Mouse (Mus musculus) CH12.LX (cell line): ENCODE results near the gene Tex37. TPM values are rescaled to one million over a fixed set of nuclear protein-coding genes. Genes with fewer than 3 reads are reported as not detected.

ENCODE experiments used
- DNase-seq: peaks from one replicate; pipeline ENCODE4 v3.0.0-alpha.2; 2013; ENCODE audit errors: extremely low read depth
- H3K27ac ChIP-seq: 2 replicates; pipeline ENCODE4 v1.5.1; 2012; ENCODE audit warnings: low read depth, mild to moderate bottlenecking, control low read depth, moderate library complexity; ENCODE audit not compliant: insufficient read depth
- H3K27me3 ChIP-seq: replicated peaks from 2 replicates; pipeline ENCODE3; 2012; ENCODE audit warnings: inconsistent platforms
- H3K36me3 ChIP-seq, 2 experiments: replicated peaks in 1 of 2; 2 replicates each; pipeline versions ENCODE3 to v1.6.1; 2012; ENCODE audit warnings: inconsistent platforms in 1 of 2, low read length in 1 of 2, mild to moderate bottlenecking in 1 of 2, mixed read lengths in 1 of 2, moderate library complexity in 1 of 2; ENCODE audit not compliant: control insufficient read depth in 1 of 2, insufficient read depth in 1 of 2
- H3K4me1 ChIP-seq, 2 experiments: 2 replicates each; pipeline ENCODE4 v1.6.1; 2012; ENCODE audit warnings: inconsistent platforms in 1 of 2, moderate library complexity in 1 of 2; ENCODE audit not compliant: insufficient read depth in 2 of 2, control insufficient read depth in 1 of 2
- H3K4me2 ChIP-seq: 2 replicates; pipeline ENCODE4 v1.6.1; 2012; ENCODE audit warnings: low read depth, mild to moderate bottlenecking, control low read depth; ENCODE audit not compliant: poor library complexity, insufficient read depth, severe bottlenecking
- H3K4me3 ChIP-seq, 3 experiments: fragments of 150-350 bp in 1 of 3; sonication (generic) in 1 of 3; replicated peaks in 1 of 3; 2 replicates each; pipeline versions ENCODE3 to v1.5.1; 2011 to 2012; ENCODE audit warnings: low read depth in 2 of 3, low read length in 2 of 3, mild to moderate bottlenecking in 2 of 3, moderate library complexity in 2 of 3, control low read depth in 1 of 3, improper control_type of control experiment in 1 of 3, inconsistent platforms in 1 of 3, mixed read lengths in 1 of 3; ENCODE audit not compliant: poor library complexity in 1 of 3
- H3K79me2 ChIP-seq: replicated peaks from 2 replicates; pipeline ENCODE4 v1.6.1; 2012; ENCODE audit warnings: mild to moderate bottlenecking, moderate library complexity; ENCODE audit not compliant: control insufficient read depth, poor library complexity, insufficient read depth, severe bottlenecking; ENCODE audit errors: extremely low read depth
- H3K9ac ChIP-seq: 2 replicates; pipeline ENCODE4 v1.6.1; 2012; ENCODE audit warnings: low read depth, mild to moderate bottlenecking, control low read depth, moderate library complexity; ENCODE audit not compliant: insufficient read depth
- H3K9me3 ChIP-seq: replicated peaks from 2 replicates; pipeline ENCODE3; 2012; ENCODE audit warnings: low read length, inconsistent platforms, mixed read lengths
- CHD1 ChIP-seq: IDR thresholded peaks from 2 replicates; pipeline ENCODE4 v1.6.1; 2012; ENCODE audit warnings: low read depth, low read length, improper control_type of control experiment, inconsistent platforms
- CHD2 ChIP-seq: IDR thresholded peaks from 2 replicates; pipeline ENCODE4 v1.6.1; 2011; ENCODE audit warnings: low read length, improper control_type of control experiment
- CTCF ChIP-seq, 2 experiments: IDR thresholded peaks in 1 of 2; conservative IDR thresholded peaks in 1 of 2; 2 replicates each; pipeline ENCODE4 v1.5.1; 2011 to 2012; ENCODE audit warnings: low read depth in 2 of 2, low read length in 2 of 2, improper control_type of control experiment in 1 of 2, inconsistent platforms in 1 of 2, mild to moderate bottlenecking in 1 of 2, moderate library complexity in 1 of 2
- E2F4 ChIP-seq: IDR thresholded peaks from 2 replicates; pipeline ENCODE4 v1.6.1; 2011; ENCODE audit warnings: low read depth, low read length, improper control_type of control experiment; ENCODE audit not compliant: insufficient replicate concordance
- ELF1 ChIP-seq: IDR thresholded peaks from 2 replicates; pipeline ENCODE4 v1.6.1; 2014; ENCODE audit warnings: low read depth, mild to moderate bottlenecking, inconsistent platforms, low read length, improper control_type of control experiment
- EP300 ChIP-seq: IDR thresholded peaks from 2 replicates; pipeline ENCODE4 v1.6.1; 2011; ENCODE audit warnings: low read length, improper control_type of control experiment
- ETS1 ChIP-seq: conservative IDR thresholded peaks from 2 replicates; pipeline ENCODE4 v1.6.1; 2012; ENCODE audit warnings: low read depth, mild to moderate bottlenecking, inconsistent platforms, low read length, improper control_type of control experiment, moderate library complexity
- GABPA ChIP-seq: IDR thresholded peaks from 2 replicates; pipeline ENCODE4 v1.6.1; 2012; ENCODE audit warnings: low read depth, low read length, improper control_type of control experiment, inconsistent platforms; ENCODE audit not compliant: insufficient replicate concordance
- JUN ChIP-seq: IDR thresholded peaks from 2 replicates; pipeline ENCODE4 v1.6.1; 2011; ENCODE audit warnings: low read depth, mild to moderate bottlenecking, low read length, improper control_type of control experiment, moderate library complexity; ENCODE audit not compliant: insufficient read depth
- JUND ChIP-seq: conservative IDR thresholded peaks from 2 replicates; pipeline ENCODE4 v1.6.1; 2011; ENCODE audit warnings: low read depth, low read length, improper control_type of control experiment
- KAT2A ChIP-seq: IDR thresholded peaks from 2 replicates; pipeline ENCODE4 v1.6.1; 2012; ENCODE audit warnings: low read length, improper control_type of control experiment, inconsistent platforms; ENCODE audit not compliant: insufficient replicate concordance
- MAFK ChIP-seq: IDR thresholded peaks from 2 replicates; pipeline ENCODE4 v1.6.1; 2011; ENCODE audit warnings: low read length, improper control_type of control experiment; ENCODE audit not compliant: insufficient replicate concordance
- MAX ChIP-seq: IDR thresholded peaks from 2 replicates; pipeline ENCODE4 v1.6.1; 2011; ENCODE audit warnings: low read length, improper control_type of control experiment
- MYC ChIP-seq: IDR thresholded peaks from 2 replicates; pipeline ENCODE4 v1.6.1; 2011; ENCODE audit warnings: low read depth, mild to moderate bottlenecking, improper control_type of control experiment, low read length
- NELFE ChIP-seq: IDR thresholded peaks from 2 replicates; pipeline ENCODE4 v1.6.1; 2011; ENCODE audit warnings: low read depth, low read length, improper control_type of control experiment
- POLR2A ChIP-seq: IDR thresholded peaks from 2 replicates; pipeline ENCODE4 v1.6.1; 2011; ENCODE audit warnings: low read depth, mild to moderate bottlenecking, improper control_type of control experiment, low read length
- POLR2AphosphoS2 ChIP-seq: IDR thresholded peaks from 2 replicates; pipeline ENCODE4 v1.6.1; 2011; ENCODE audit warnings: low read depth, low read length, improper control_type of control experiment
- TCF12 ChIP-seq: IDR thresholded peaks from 2 replicates; pipeline ENCODE4 v1.6.1; 2014; ENCODE audit warnings: low read depth, mild to moderate bottlenecking, inconsistent platforms, low read length, improper control_type of control experiment
- USF2 ChIP-seq: conservative IDR thresholded peaks from 2 replicates; pipeline ENCODE4 v1.6.1; 2011; ENCODE audit warnings: low read depth, low read length, improper control_type of control experiment
- ZC3H11A ChIP-seq: IDR thresholded peaks from 2 replicates; pipeline ENCODE4 v1.6.1; 2012; ENCODE audit warnings: low read depth, mild to moderate bottlenecking, inconsistent platforms, low read length, improper control_type of control experiment
- ZNF384 ChIP-seq: IDR thresholded peaks from 2 replicates; pipeline ENCODE4 v1.6.1; 2012; ENCODE audit warnings: low read depth, low read length, improper control_type of control experiment, inconsistent platforms
- dilution Hi-C: fragments of 300-500 bp; cut with MboI; formaldehyde crosslinking; loops from 2 replicates; pipeline ENCODE4 v1.14.3; 2020; ENCODE audit warnings: low sequenced_read_pairs; ENCODE audit not compliant: extremely low pct_unique_long_range_greater_than_20kb, extremely low pct_ligation_motif_present
- in situ Hi-C: fragments of 300-500 bp; cut with MboI; formaldehyde crosslinking; loops from 3 replicates; pipeline ENCODE4 v1.14.3; 2019; ENCODE audit warnings: low sequenced_read_pairs, low pct_ligation_motif_present, low pct_unique_long_range_greater_than_20kb, mixed read lengths
- polyA plus RNA-seq: library from polyadenylated mRNA; unstranded; fragments of >175 nt; gene quantifications from 2 replicates; pipeline ENCODE4 v1.2.1, GENCODE M21; 2012; ENCODE audit warnings: low read depth; ENCODE audit not compliant: insufficient read length
- total RNA-seq, 2 experiments: library from RNA; depleted of rRNA; stranded (reverse); fragments of 300-350 nt in 1 of 2; fragments of >200 nt in 1 of 2; gene quantifications; 2 replicates each; pipeline ENCODE4 v1.2.3; 2012 to 2014

Tex37 gene
- total and polyA plus RNA-seq, 3 experiments: not detected

DNA sequence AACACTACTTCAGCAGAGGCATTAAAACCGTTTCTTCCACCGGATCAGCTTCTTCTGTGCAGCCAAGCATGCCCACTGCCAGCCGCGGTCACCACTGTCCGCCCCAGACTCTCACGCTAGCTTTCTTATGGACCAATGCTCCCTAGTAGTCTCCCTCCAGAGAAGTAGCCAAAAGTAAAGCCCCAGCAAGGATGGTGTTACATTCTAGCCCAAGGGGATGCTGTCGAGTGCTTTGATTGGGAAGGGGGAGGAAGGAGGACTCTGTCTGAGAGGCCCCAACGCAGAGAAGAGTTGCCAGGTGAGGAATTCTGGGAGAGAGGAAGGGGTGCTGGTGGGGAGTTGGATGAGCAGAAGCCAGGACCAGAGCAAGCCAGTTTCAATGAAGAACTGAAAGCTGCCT lies 48.7 kb upstream of the Tex37 start:
- Histone ChIP-seq H3K27me3 (no peaks in the 10 kb centered on the region), H3K4me3 (peak overlapping the region in 1 of 3 experiments; percentile 36), H3K27ac (no peak overlapping the region), H3K36me3 (no peaks in the 10 kb centered on the region), H3K4me1 (peaks cover 6 to 12% of the 10 kb centered on the region in 2 experiments; a peak in 3 of 4 replicates), H3K79me2 (no peaks in the 10 kb centered on the region), H3K4me2 (peak overlapping the region; percentile 98), H3K9ac (no peak overlapping the region), H3K9me3 (no peaks in the 10 kb centered on the region)
- DNase-seq: no peak
- dilution Hi-C loops: no loop called here
- TF ChIP-seq ETS1 (no peak), E2F4 (no peak), USF2 (no peak), MYC (no peak), KAT2A (no peak), TCF12 (no peak), ZC3H11A (no peak), ZNF384 (no peak), POLR2A (no peak), ELF1 (no peak), MAFK (no peak), EP300 (no peak), JUN (no peak), CHD1 (no peak)
- in situ Hi-C loops: no loop called here

DNA sequence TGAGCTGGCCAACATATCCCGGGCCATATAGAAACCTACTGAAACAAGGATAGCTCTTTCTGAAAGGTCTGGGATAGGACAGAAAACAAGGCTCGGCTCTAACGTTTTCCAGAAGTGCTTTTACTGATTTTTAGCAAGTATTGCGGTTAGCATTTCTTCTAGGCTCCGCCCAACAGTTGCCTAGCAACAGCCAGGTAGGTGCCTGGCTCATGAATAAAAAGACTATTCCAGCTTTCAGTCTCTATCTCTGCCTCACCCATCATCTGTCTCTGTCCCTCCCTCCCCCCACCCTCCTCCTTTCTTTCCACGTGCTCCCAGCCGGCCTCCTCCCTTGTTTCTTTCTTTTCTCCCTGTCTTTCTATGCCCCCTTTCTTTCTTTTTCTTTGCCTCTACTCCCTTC lies 47.0 kb upstream of the Tex37 start:
- Histone ChIP-seq H3K79me2 (no peaks in the 10 kb centered on the region), H3K27ac (no peak overlapping the region), H3K9me3 (no peaks in the 10 kb centered on the region), H3K9ac (no peak overlapping the region), H3K27me3 (no peaks in the 10 kb centered on the region), H3K36me3 (no peaks in the 10 kb centered on the region), H3K4me1 (peaks cover 6 to 12% of the 10 kb centered on the region in 2 experiments; a peak in 3 of 4 replicates), H3K4me2 (no peak overlapping the region), H3K4me3 (no peak overlapping the region)
- TF ChIP-seq CHD2 (no peak), KAT2A (no peak), E2F4 (no peak), MAX (no peak), JUND (no peak), USF2 (no peak), GABPA (no peak), CTCF (conservative IDR thresholded peaks at IDR 0.05 in 1 of 2, IDR thresholded peaks at IDR 0.05 in 1 of 2; ENCODE audit: low read depth in 2 of 2, low read length in 2 of 2) (no peak), POLR2AphosphoS2 (no peak), NELFE (no peak)
- DNase-seq: no peak
- dilution Hi-C loops (no loop called here), in situ Hi-C loops (no loop called here)
